Mouse (Mus musculus): ENCODE results near the gene Chit1. TPM values are rescaled to one million over a fixed set of nuclear protein-coding genes. Genes with fewer than 3 reads are reported as not detected.

Gene Chit1
- polyA plus RNA-seq, 1 experiment = not detected

DNA sequence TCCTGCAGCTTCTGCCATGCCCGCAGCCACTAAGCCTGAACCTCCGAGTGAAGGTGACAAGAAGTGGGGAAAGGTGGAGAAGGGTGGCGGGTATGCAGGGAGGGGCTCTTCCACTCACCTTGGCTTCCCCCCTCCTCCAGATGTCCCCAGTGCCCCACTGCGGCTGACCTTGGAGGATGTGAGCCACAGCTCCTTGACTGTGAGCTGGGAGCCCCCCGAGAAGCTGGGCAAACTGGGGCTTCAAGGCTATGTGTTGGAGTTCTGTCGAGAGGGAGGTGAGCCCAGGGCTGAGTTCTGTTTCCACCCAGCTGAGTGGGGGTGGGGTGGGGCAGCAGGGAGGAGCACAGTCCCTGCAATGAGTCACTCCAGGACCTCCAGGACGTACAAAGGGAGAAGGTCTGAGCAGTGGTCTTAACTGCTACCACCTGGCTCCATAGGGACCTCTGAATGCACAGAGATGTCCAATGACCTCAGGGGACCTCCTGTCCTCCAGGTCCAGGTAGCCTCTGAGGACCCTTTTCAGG, 82.7 kb downstream of the Chit1 start:
- Histone ChIP-seq H3K4me1 (ENCODE audit: control insufficient read depth, insufficient read depth, insufficient read length, low read length) (peaks cover 3% of the 10 kb centered on the region; the same call in 1 of the 2 replicates), H3K4me3 (ENCODE audit: insufficient read depth, low read depth, low read length) (no peak overlapping the region), H3K27ac (replicated peaks; ENCODE audit: low read depth, low read length) (no peak overlapping the region)

DNA sequence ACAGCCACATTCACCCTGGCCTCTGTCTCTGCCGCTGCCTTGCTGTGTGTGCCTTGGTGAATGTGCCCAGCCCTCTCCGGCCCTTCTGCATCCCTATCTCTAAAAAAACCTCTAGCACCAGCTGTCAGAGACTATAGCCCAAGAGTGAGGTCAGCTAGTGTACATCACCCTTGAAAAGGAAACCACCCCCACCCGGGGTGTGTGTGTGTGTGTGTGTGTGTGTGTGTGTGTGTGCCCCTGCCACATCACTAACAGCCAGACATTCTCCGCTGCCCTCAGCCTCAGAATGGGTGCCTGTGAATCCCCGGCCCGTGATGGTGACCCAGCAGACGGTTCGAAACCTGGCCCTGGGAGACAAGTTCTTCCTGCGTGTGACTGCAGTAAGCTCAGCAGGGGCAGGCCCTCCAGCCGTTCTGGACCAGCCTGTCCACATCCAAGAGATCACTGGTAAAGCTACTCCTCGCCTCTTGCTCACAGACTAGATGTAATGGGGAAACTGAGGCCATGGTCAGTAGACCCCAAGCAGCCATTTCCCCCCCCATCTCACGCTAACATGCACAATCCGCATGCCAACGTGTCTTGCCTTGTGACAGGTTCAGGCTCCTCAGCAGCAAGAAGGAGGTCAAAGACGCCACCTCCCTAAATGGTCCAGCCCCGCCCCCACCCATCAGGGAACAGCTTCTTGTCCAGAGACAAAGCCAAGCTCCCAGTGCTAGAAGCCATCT, 83.4 kb downstream of the Chit1 start:
- H3K4me3 ChIP-seq (ENCODE audit: insufficient read depth, low read depth, low read length) = no peak overlapping the region
- no peak overlapping the region for H3K27ac ChIP-seq (replicated peaks; ENCODE audit: low read depth, low read length)
- H3K4me1 ChIP-seq (ENCODE audit: control insufficient read depth, insufficient read depth, insufficient read length, low read length) = peaks cover 3% of the 10 kb centered on the region; the same call in 1 of the 2 replicates

DNA sequence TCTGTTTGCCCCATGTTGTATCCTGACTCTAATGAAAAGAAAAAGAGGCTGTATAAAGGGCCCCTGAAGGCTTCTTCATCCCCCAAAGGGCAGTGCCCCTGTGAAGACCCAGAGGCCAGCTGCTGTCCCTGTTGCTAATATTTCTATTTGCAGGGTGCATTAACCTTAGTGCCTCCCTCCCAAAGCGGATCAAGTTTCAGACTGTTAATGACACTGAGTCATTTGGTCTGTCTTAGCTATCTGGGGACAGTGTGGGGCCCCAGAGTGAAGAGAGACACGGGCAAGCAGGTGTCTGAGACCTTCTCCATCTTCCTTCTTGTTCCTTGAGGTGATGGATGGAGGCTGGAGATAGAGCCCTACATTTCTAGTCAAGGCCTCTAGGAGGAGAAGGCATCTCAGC, 84.1 kb downstream of the Chit1 start:
- Histone ChIP-seq H3K4me1 (ENCODE audit: control insufficient read depth, insufficient read depth, insufficient read length, low read length) (peaks cover 3% of the 10 kb centered on the region; the same call in 1 of the 2 replicates), H3K27ac (replicated peaks; ENCODE audit: low read depth, low read length) (no peak overlapping the region), H3K4me3 (ENCODE audit: insufficient read depth, low read depth, low read length) (no peak overlapping the region)

DNA sequence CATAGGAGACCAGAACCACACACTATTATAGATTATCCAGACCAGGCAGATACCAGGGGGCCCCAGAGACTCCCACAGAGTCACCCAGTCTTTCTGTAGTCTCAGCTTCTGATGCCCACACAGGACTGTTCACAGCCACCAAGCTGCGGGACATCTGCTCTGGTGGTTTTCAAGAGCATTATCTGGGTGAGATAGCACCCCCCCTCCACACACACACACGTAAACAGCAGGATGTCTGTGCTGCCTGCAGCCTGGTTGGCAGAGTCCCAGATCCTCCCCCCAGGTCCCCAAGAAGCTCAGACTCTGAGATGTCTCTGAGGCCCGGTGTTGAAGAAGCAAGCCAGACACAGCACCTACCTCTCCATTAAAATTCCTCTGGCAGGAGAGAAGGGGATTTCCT, 84.5 kb downstream of the Chit1 start:
- H3K4me1 ChIP-seq (ENCODE audit: control insufficient read depth, insufficient read depth, insufficient read length, low read length) = peaks cover 3% of the 10 kb centered on the region; the same call in 1 of the 2 replicates
- H3K4me3 ChIP-seq (ENCODE audit: insufficient read depth, low read depth, low read length) = no peak overlapping the region
- no peak overlapping the region for H3K27ac ChIP-seq (replicated peaks; ENCODE audit: low read depth, low read length)

DNA sequence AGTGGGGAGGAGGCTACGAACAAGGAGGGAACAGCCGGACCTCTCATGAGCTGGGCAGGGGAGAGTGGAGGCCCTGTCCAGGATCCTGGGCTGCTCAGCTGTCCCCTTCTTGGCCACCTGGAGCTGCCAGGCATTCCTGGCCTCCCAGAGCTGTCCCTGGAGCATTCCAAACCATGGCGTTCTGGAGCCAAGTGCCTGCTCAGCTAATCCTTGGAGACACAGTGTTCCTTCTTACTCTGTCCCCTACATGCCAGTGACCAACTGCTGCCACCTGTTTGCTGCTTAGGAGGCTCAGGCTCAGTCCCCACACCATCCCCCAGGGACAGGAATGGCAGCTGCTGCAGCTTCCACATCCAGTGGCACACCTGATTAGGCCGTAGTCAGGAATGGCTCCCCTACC, 84.9 kb downstream of the Chit1 start:
- no peak overlapping the region for H3K4me3 ChIP-seq (ENCODE audit: insufficient read depth, low read depth, low read length)
- H3K4me1 ChIP-seq (ENCODE audit: control insufficient read depth, insufficient read depth, insufficient read length, low read length) = peaks cover 3% of the 10 kb centered on the region; the same call in 1 of the 2 replicates
- no peak overlapping the region for H3K27ac ChIP-seq (replicated peaks; ENCODE audit: low read depth, low read length)

DNA sequence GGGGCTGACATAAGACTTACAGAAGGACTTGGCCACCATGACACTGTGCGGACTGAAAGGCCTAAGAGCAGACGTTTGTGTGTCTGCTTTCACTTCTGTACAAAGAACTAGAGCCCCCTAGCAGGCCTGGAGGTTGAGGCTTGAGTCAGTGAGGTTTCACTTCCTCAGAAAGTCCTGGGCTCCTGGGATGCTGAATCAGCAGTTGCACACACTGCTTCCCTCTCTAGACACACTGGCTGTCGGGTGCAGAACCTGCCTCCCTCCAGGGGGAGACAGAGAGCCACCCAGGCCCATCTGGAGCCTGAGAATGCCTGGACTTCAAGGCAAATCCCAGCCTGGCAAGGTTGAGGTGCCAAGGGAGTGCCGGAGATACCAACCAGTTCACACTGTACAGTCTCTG, 85.3 kb downstream of the Chit1 start:
- Histone ChIP-seq H3K27ac (replicated peaks; ENCODE audit: low read depth, low read length) (no peak overlapping the region), H3K4me3 (ENCODE audit: insufficient read depth, low read depth, low read length) (no peak overlapping the region), H3K4me1 (ENCODE audit: control insufficient read depth, insufficient read depth, insufficient read length, low read length) (peaks cover 3% of the 10 kb centered on the region; the same call in 1 of the 2 replicates)

DNA sequence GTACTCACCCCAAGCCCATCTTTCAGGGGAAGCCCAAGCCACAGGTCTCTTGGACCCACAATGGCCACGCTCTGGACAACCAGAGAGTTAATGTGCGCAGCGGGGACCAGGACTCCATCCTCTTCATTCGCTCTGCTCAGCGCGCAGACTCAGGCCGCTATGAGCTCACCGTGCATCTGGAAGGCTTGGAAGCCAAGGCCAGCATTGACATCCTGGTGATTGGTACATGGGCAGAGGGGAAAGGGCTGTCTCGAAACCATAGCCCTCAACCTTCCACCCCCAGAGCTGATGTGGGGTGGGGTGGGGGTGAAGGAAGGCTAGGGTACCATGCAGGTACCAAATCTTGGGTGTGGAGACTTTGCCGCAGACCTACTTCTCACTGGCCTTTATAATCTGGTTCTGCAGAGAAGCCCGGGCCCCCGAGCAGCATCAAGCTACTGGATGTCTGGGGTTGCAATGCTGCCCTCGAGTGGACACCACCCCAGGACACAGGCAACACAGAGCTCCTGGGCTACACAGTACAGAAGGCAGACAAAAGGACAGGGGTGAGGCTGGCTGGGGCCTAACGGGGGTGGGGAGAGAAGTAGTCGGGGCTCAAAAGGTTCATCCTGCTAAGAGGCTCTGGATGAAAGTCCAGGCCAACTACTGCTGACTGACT, 86.4 kb downstream of the Chit1 start:
- Histone ChIP-seq H3K4me1 (ENCODE audit: control insufficient read depth, insufficient read depth, insufficient read length, low read length) (peaks cover 3% of the 10 kb centered on the region; the same call in 1 of the 2 replicates), H3K27ac (replicated peaks; ENCODE audit: low read depth, low read length) (no peak overlapping the region), H3K4me3 (ENCODE audit: insufficient read depth, low read depth, low read length) (no peak overlapping the region)

DNA sequence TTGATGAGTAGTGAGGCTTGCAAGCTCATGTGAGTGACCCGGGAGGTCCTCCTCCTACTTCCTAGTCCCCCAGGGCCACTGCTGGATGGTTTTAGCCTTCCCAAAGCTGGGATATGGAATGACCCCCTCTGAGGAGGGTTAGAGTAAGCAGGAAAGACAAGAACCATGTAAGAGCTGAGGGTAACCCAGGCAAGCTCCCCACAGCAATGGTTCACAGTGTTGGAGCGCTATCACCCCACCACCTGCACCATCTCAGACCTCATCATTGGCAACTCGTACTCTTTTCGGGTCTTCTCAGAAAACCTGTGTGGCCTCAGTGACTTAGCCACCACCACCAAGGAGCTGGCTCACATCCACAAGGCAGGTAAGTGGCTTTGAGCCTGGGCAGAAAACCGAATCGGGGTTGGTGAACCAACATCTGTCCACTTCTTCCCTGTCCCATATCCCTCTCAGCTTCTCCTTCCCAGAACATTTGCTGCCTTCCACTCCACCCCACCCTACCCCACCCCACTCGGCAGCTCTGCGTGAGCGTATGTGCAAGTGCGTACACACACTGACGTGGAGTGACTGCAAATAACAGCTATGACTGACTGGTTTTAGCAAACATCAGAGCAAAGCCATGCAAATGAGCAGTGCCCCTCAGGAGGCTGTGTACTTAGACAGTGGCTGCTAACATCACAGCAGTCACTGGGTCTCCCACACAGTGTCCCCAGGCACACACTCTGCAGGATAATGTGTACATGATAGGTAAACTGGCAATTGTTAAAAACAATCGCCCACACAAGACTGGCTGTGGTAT, 87.4 kb downstream of the Chit1 start:
- Histone ChIP-seq H3K4me3 (ENCODE audit: insufficient read depth, low read depth, low read length) (no peak overlapping the region), H3K4me1 (ENCODE audit: control insufficient read depth, insufficient read depth, insufficient read length, low read length) (peaks cover 3% of the 10 kb centered on the region; the same call in 1 of the 2 replicates), H3K27ac (replicated peaks; ENCODE audit: low read depth, low read length) (no peak overlapping the region)

DNA sequence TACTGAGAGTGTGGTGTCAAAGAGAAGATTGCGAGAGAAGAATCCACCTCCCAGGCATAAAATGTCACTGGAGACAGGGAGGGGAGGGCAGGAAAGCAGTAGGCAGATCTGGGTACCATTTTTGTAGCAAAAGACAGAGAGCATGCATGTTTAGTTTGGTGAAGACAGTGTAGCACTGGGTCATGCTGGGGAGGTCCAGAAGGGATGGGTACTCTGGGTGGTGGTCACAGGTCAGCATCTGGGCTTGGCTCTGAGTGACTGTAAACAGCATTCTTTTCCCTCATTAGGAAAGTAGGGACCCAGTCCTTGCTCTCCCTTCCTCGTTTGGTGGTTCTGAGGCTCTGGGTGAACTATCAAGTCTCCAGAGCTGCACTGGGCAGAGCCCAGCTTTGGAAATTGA, 89.4 kb downstream of the Chit1 start:
- H3K4me1 ChIP-seq (ENCODE audit: control insufficient read depth, insufficient read depth, insufficient read length, low read length) = peaks cover 6% of the 10 kb centered on the region
- no peak overlapping the region for H3K27ac ChIP-seq (replicated peaks; ENCODE audit: low read depth, low read length)

More for the DNA sequence above, 89.4 kb downstream of the Chit1 start:
- H3K4me3 ChIP-seq (ENCODE audit: insufficient read depth, low read depth, low read length) = no peak overlapping the region

Other genes with a start within 250 kb of the Chit1 start
- gene Optc, start 203.2 kb upstream of the Chit1 start, polyA plus RNA-seq (2012; ENCODE audit: insufficient read depth, insufficient read length, missing spikeins) = not detected in 2 replicates
- 237 and 366 TPM in 2 replicates for gene Prelp, start 189.8 kb upstream of the Chit1 start, polyA plus RNA-seq (2012; ENCODE audit: insufficient read depth, insufficient read length, missing spikeins)
- 0.38 and 0.55 TPM in 2 replicates for gene Fmod, start 74.0 kb upstream of the Chit1 start, polyA plus RNA-seq (2012; ENCODE audit: insufficient read depth, insufficient read length, missing spikeins)
- gene Btg2, start 32.1 kb upstream of the Chit1 start, polyA plus RNA-seq (2012; ENCODE audit: insufficient read depth, insufficient read length, missing spikeins) = 16.6 and 53.4 TPM in 2 replicates
- not detected in 2 replicates for gene Chil1, start 70.9 kb downstream of the Chit1 start, polyA plus RNA-seq (2012; ENCODE audit: insufficient read depth, insufficient read length, missing spikeins)
- gene Mybph, start 82.2 kb downstream of the Chit1 start, polyA plus RNA-seq (2012; ENCODE audit: insufficient read depth, insufficient read length, missing spikeins) = not detected in 2 replicates
- 41.1 and 67.9 TPM in 2 replicates for gene Adora1, start 124.2 kb downstream of the Chit1 start, polyA plus RNA-seq (2012; ENCODE audit: insufficient read depth, insufficient read length, missing spikeins)
- gene Myog, start 178.7 kb downstream of the Chit1 start, polyA plus RNA-seq (2012; ENCODE audit: insufficient read depth, insufficient read length, missing spikeins) = not detected in 2 replicates
- gene Ppfia4, start 221.7 kb downstream of the Chit1 start, polyA plus RNA-seq (2012; ENCODE audit: insufficient read depth, insufficient read length, missing spikeins) = 1.7 TPM in 1 of 2 replicates, not detected in the other

Measured in brown adipose tissue, adult 24 weeks (tissue).